Mouse (Mus musculus) midbrain, embryonic 11.5 days (tissue): Measurements from ENCODE around the gene Vmn1r124. TPM values are rescaled to one million over a fixed set of nuclear protein-coding genes. Genes with fewer than 3 reads are reported as not detected.
"Not testable (repeated sequence)": the region's sequence is repeated elsewhere in the genome, so short reads cannot be mapped to it uniquely, and the experiment has no call there.

Source experiments
- ATAC-seq: fragments of 200-750 bp; cut with Nextera tagmentation; 2 replicates; pipeline ENCODE4 v1.8.0; 2017; ENCODE audit warnings: moderate TSS enrichment, moderate library complexity; ENCODE audit not compliant: low FRiP score
- DNase-seq: peaks from one replicate; pipeline ENCODE4 v3.0.0; 2015; ENCODE audit warnings: low spot score; ENCODE audit errors: missing footprints
- H3K27ac ChIP-seq: fragments of 300-500 bp; sonication (generic); 2 replicates; pipeline ENCODE4 v1.5.1; 2014; ENCODE audit warnings: low read depth, low read length
- H3K27me3 ChIP-seq: fragments of 300-500 bp; sonication (generic); 2 replicates; pipeline ENCODE4 v1.6.1; 2014; ENCODE audit warnings: mild to moderate bottlenecking, low read length, moderate library complexity, mixed read lengths; ENCODE audit not compliant: control insufficient read depth, insufficient read depth
- H3K36me3 ChIP-seq: fragments of 300-500 bp; sonication (generic); 2 replicates; pipeline ENCODE4 v1.6.1; 2014; ENCODE audit warnings: mild to moderate bottlenecking, low read length, moderate library complexity, mixed read lengths; ENCODE audit not compliant: control insufficient read depth, insufficient read depth
- H3K4me1 ChIP-seq: fragments of 300-500 bp; sonication (generic); 2 replicates; pipeline ENCODE4 v1.6.1; 2014; ENCODE audit warnings: low read length; ENCODE audit not compliant: control insufficient read depth, insufficient read depth
- H3K4me2 ChIP-seq: fragments of 300-500 bp; sonication (generic); 2 replicates; pipeline ENCODE4 v1.6.1; 2014; ENCODE audit warnings: mild to moderate bottlenecking, moderate library complexity
- H3K4me3 ChIP-seq: fragments of 300-500 bp; sonication (generic); 2 replicates; pipeline ENCODE4 v1.5.1; 2014; ENCODE audit warnings: low read depth, low read length
- H3K9ac ChIP-seq: fragments of 300-500 bp; sonication (generic); 2 replicates; pipeline ENCODE4 v1.6.1; 2014; ENCODE audit warnings: low read length
- H3K9me3 ChIP-seq: fragments of 300-500 bp; sonication (generic); 2 replicates; pipeline ENCODE4 v1.6.1; 2016; ENCODE audit warnings: low read length; ENCODE audit not compliant: control insufficient read depth
- WGBS: fragments of 180-500 bp; shearing (Covaris S2); extraction: QIAGEN DNeasy Blood & Tissue Kit; methylation state at CpG from one replicate; pipeline ENCODE4 v1.1.7; 2014; 5-methylcytosine and 5-hydroxymethylcytosine counted together
- polyA plus RNA-seq: library from polyadenylated mRNA; unstranded; fragments of >200 nt; fragmentation: Nextera tagmentation; extraction: Ambion mirVana; gene quantifications from 2 replicates; pipeline ENCODE4 v1.2.1, GENCODE M21; 2014

The Vmn1r124 gene
- not detected in 2 replicates for polyA plus RNA-seq

- not testable (repeated sequence) for H3K27ac ChIP-seq, H3K4me2 ChIP-seq, ATAC-seq, DNase-seq, H3K27me3 ChIP-seq, H3K36me3 ChIP-seq, H3K9ac ChIP-seq, H3K4me1 ChIP-seq, H3K4me3 ChIP-seq, H3K9me3 ChIP-seq
- WGBS, result 79% methylated on average over 4 of the region's 4 CpGs
Observed at GRCm38 (mm10) chr7:21260517-21260916, at the start of gene Vmn1r124. Vmn1r124 (minus strand) TSS chr7:21260617.

GRCm38 (mm10) chr7:21301367-21301766 is 41.0 kb upstream of the Vmn1r124 start, which contains the start of gene Vmn1r126:
Vmn1r126 (minus strand) TSS chr7:21301467.
- not testable (repeated sequence) for H3K36me3 ChIP-seq, DNase-seq, H3K4me3 ChIP-seq, H3K4me2 ChIP-seq, H3K9me3 ChIP-seq, ATAC-seq, H3K27ac ChIP-seq, H3K27me3 ChIP-seq, H3K4me1 ChIP-seq, H3K9ac ChIP-seq
- no CpG with 5 or more reads among the region's 5 CpGs for WGBS

DNA sequence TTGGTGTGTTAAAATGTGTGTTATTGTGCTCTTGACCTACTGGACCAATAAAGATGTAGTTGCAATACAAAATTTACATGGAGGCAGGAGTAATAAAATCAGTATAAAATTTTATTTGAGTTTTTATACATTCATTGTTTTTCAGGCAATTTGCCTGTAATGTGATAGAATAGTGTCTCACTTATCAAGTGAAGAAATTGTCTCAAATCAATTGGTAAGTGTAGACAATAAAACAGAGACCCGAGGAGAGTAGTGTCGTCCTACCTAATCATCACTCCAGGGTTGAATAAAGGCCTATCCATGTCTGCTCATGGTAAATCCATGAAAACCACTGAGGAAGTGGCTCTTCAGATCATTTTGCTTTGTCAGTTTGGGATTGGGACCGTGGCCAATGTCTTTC is 11.5 kb upstream of the Vmn1r124 start, which contains the start of gene Vmn1r125:
TSS of gene Vmn1r125 (plus strand) at position 301 of the 400 bp plus-strand sequence.
- H3K36me3 ChIP-seq, H3K4me1 ChIP-seq, H3K4me3 ChIP-seq, H3K9me3 ChIP-seq, DNase-seq, H3K4me2 ChIP-seq, H3K27ac ChIP-seq, H3K9ac ChIP-seq, H3K27me3 ChIP-seq, ATAC-seq: not testable (repeated sequence)
- 76% methylated on average over 3 of the region's 3 CpGs for WGBS

Other genes with a start within 250 kb of the Vmn1r124 start
- not detected in 2 replicates for gene Vmn1r119, start 248.2 kb downstream of the Vmn1r124 start, polyA plus RNA-seq
- gene Vmn1r120, start 206.8 kb downstream of the Vmn1r124 start, polyA plus RNA-seq, result not detected in 2 replicates
- not detected in 2 replicates for gene Vmn1r121, start 162.1 kb downstream of the Vmn1r124 start, polyA plus RNA-seq
- not detected in 2 replicates for gene Vmn1r122, start 126.5 kb downstream of the Vmn1r124 start, polyA plus RNA-seq
- gene Vmn1r123, start 98.4 kb downstream of the Vmn1r124 start, polyA plus RNA-seq, result not detected in 2 replicates
- not detected in 2 replicates for gene Gm5157, start 70.2 kb downstream of the Vmn1r124 start, polyA plus RNA-seq
- gene Vmn1r125, start 11.6 kb upstream of the Vmn1r124 start, polyA plus RNA-seq, result not detected in 2 replicates
- gene Vmn1r126, start 40.9 kb upstream of the Vmn1r124 start, polyA plus RNA-seq, result not detected in 2 replicates
- gene Vmn1r127, start 59.2 kb upstream of the Vmn1r124 start, polyA plus RNA-seq, result not detected in 2 replicates
- not detected in 2 replicates for gene Vmn1r128, start 88.8 kb upstream of the Vmn1r124 start, polyA plus RNA-seq
- gene Vmn1r129, start 100.7 kb upstream of the Vmn1r124 start, polyA plus RNA-seq, result not detected in 2 replicates
- not detected in 2 replicates for gene Gm6882, start 172.1 kb upstream of the Vmn1r124 start, polyA plus RNA-seq